Mouse (Mus musculus) neural tube, embryonic 15.5 days (tissue): ENCODE measurements around the gene Zfp113. TPM values are rescaled to one million over a fixed set of nuclear protein-coding genes. Genes with fewer than 3 reads are reported as not detected.
A peak's percentile ranks its signal among the peaks of the same experiment; 100 is the strongest.

Source experiments
- microRNA counts: library from miRNA; unstranded; fragments of <30 nt; microRNA quantifications from one replicate; lab custom pipeline; 2016
- microRNA-seq: library from miRNA; unstranded; fragments of <30 nt; microRNA quantifications from one replicate; pipeline ENCODE4, GENCODE M21; 2017
- polyA plus RNA-seq: library from polyadenylated mRNA; unstranded; fragments of >200 nt; fragmentation: Nextera tagmentation; extraction: Ambion mirVana; gene quantifications from 2 replicates; pipeline ENCODE4 v1.2.1, GENCODE M21; 2015

Zfp113 gene
- polyA plus RNA-seq, 1 experiment from 2014 or later = 22.0 TPM

MicroRNAs within 50 kb of the gene (microRNA counts, 519-probe panel; counts per million panel counts)
- microRNA mmu-miR-106b (lab: Ali Mortazavi, UCI) = 3,541 counts per million, percentile 86 among the panel's probes with 10 or more counts
- microRNA mmu-miR-25 (lab: Ali Mortazavi, UCI) = 4,019 counts per million, percentile 94 among the panel's probes with 10 or more counts
- 3,341 counts per million, percentile 82 among the panel's probes with 10 or more counts for microRNA mmu-miR-93 (lab: Ali Mortazavi, UCI)

Small RNA genes lying within 50 kb of the gene (microRNA-seq; reads per million reads assigned to microRNA genes)
- gene Mir106b (3,173 reads per million, percentile 89 among the genes with 10 or more reads in this experiment), gene Mir25 (206 reads per million, percentile 62 among the genes with 10 or more reads in this experiment), gene Mir93 (4,265 reads per million, percentile 92 among the genes with 10 or more reads in this experiment)

Other genes starting within 250 kb of the Zfp113 start
- gene Cyp3a13, start 234.1 kb downstream of the Zfp113 start, polyA plus RNA-seq = 1.7 TPM in 1 of 2 replicates, not detected in the other
- gene Gjc3, start 192.6 kb downstream of the Zfp113 start, polyA plus RNA-seq = 1.6 and 1.7 TPM in 2 replicates
- not detected in 2 replicates for gene Azgp1, start 174.2 kb downstream of the Zfp113 start, polyA plus RNA-seq
- gene Smok3a, start 134.5 kb downstream of the Zfp113 start, polyA plus RNA-seq = not detected in 2 replicates
- not detected in 2 replicates for gene Smok3b, start 134.3 kb downstream of the Zfp113 start, polyA plus RNA-seq
- not detected in 2 replicates for gene Smok3c, start 102.5 kb downstream of the Zfp113 start, polyA plus RNA-seq
- 17.3 and 18.2 TPM in 2 replicates for gene Zkscan1, start 70.7 kb downstream of the Zfp113 start, polyA plus RNA-seq
- 75.3 and 80.5 TPM in 2 replicates for gene Zscan21, start 38.8 kb downstream of the Zfp113 start, polyA plus RNA-seq
- gene Cops6, start 5.3 kb upstream of the Zfp113 start, polyA plus RNA-seq = 325 and 328 TPM in 2 replicates
- 22.8 and 23.0 TPM in 2 replicates for gene Ap4m1, start 16.3 kb upstream of the Zfp113 start, polyA plus RNA-seq
- 62.9 and 99.9 TPM in 2 replicates for gene Mcm7, start 16.7 kb upstream of the Zfp113 start, polyA plus RNA-seq
- 62.5 and 70.0 TPM in 2 replicates for gene Taf6, start 31.7 kb upstream of the Zfp113 start, polyA plus RNA-seq
- 26.2 and 31.7 TPM in 2 replicates for gene Cnpy4, start 31.7 kb upstream of the Zfp113 start, polyA plus RNA-seq
- 13.4 and 14.8 TPM in 2 replicates for gene Mblac1, start 38.6 kb upstream of the Zfp113 start, polyA plus RNA-seq
- not detected in 2 replicates for gene Nxpe5, start 70.2 kb upstream of the Zfp113 start, polyA plus RNA-seq
- gene Lamtor4, start 99.7 kb upstream of the Zfp113 start, polyA plus RNA-seq = 113 and 121 TPM in 2 replicates
- 16.9 and 19.2 TPM in 2 replicates for gene BC037034, start 108.3 kb upstream of the Zfp113 start, polyA plus RNA-seq
- 3.2 and 3.6 TPM in 2 replicates for gene Gal3st4, start 117.1 kb upstream of the Zfp113 start, polyA plus RNA-seq
- gene Gm43720, start 124.2 kb upstream of the Zfp113 start, polyA plus RNA-seq = 0.04 and 0.27 TPM in 2 replicates
- gene Gpc2, start 124.3 kb upstream of the Zfp113 start, polyA plus RNA-seq = 101 and 134 TPM in 2 replicates
- gene Stag3, start 124.5 kb upstream of the Zfp113 start, polyA plus RNA-seq = 10.1 and 12.5 TPM in 2 replicates
- 0.40 TPM in 1 of 2 replicates, not detected in the other for gene Pvrig, start 186.2 kb upstream of the Zfp113 start, polyA plus RNA-seq